Mouse (Mus musculus) kidney, adult 8-10 months (tissue): Measurements from ENCODE around the gene Cdr2l.
"Not testable (repeated sequence)": the region's sequence is repeated elsewhere in the genome, so short reads cannot be mapped to it uniquely, and the experiment has no call there.

Experiments
- DNase-seq, 2 experiments: peaks; one replicate each; pipeline ENCODE4 v3.0.0; 2022

Gene Cdr2l

GRCm38 (mm10) chr11:115372015-115372414 lies 9.7 kb upstream of the Cdr2l start:
- no peak for DNase-seq

- DNase-seq, result no peak
Observed at GRCm38 (mm10) chr11:115372737-115373136, 9.0 kb upstream of the Cdr2l start.

GRCm38 (mm10) chr11:115373805-115374694 lies 7.7 kb upstream of the Cdr2l start:
- peak; percentile 47 to 50 for DNase-seq

- DNase-seq, result no peak
Observed at GRCm38 (mm10) chr11:115374695-115375425, 6.9 kb upstream of the Cdr2l start.

GRCm38 (mm10) chr11:115376722-115377121 lies 5.0 kb upstream of the Cdr2l start:
- DNase-seq, result no peak

GRCm38 (mm10) chr11:115377254-115377653 lies 4.5 kb upstream of the Cdr2l start:
- DNase-seq, result no peak

GRCm38 (mm10) chr11:115377854-115378253 lies 3.9 kb upstream of the Cdr2l start:
- DNase-seq, result no peak

GRCm38 (mm10) chr11:115381276-115381675 lies 440 bp upstream of the Cdr2l start:
- DNase-seq, result no peak

- no peak for DNase-seq
Observed at GRCm38 (mm10) chr11:115382891-115383290, 1.2 kb downstream of the Cdr2l start.

- no peak for DNase-seq
Observed at GRCm38 (mm10) chr11:115383701-115384474, 2.2 kb downstream of the Cdr2l start.

GRCm38 (mm10) chr11:115384587-115384986 lies 2.9 kb downstream of the Cdr2l start:
- DNase-seq, result no peak

GRCm38 (mm10) chr11:115386859-115387258 lies 5.1 kb downstream of the Cdr2l start:
- DNase-seq, result not testable (repeated sequence)

GRCm38 (mm10) chr11:115391358-115391757 lies 9.6 kb downstream of the Cdr2l start:
- no peak for DNase-seq

- no peak for DNase-seq
Observed at GRCm38 (mm10) chr11:115393721-115394325, 12.1 kb downstream of the Cdr2l start.

GRCm38 (mm10) chr11:115398085-115398484 lies 16.4 kb downstream of the Cdr2l start:
- DNase-seq, result no peak

- DNase-seq, result no peak
Observed at GRCm38 (mm10) chr11:115400126-115400525, 18.4 kb downstream of the Cdr2l start.

GRCm38 (mm10) chr11:115400630-115401391 lies 19.1 kb downstream of the Cdr2l start:
- no peak for DNase-seq

GRCm38 (mm10) chr11:115403338-115404124 lies 21.8 kb downstream of the Cdr2l start, which contains the start of gene Mrpl58:
Gene Mrpl58 (plus strand): TSS chr11:115403752.
- DNase-seq, result peak; percentile 76 to 88

- no peak for DNase-seq
Observed at GRCm38 (mm10) chr11:115405723-115406122, 24.0 kb downstream of the Cdr2l start.

- no peak for DNase-seq
Observed at GRCm38 (mm10) chr11:115406858-115407401, 25.2 kb downstream of the Cdr2l start.
